8 mouse cellular contexts compared by ENCODE assay signal in the genomic region with DNA sequence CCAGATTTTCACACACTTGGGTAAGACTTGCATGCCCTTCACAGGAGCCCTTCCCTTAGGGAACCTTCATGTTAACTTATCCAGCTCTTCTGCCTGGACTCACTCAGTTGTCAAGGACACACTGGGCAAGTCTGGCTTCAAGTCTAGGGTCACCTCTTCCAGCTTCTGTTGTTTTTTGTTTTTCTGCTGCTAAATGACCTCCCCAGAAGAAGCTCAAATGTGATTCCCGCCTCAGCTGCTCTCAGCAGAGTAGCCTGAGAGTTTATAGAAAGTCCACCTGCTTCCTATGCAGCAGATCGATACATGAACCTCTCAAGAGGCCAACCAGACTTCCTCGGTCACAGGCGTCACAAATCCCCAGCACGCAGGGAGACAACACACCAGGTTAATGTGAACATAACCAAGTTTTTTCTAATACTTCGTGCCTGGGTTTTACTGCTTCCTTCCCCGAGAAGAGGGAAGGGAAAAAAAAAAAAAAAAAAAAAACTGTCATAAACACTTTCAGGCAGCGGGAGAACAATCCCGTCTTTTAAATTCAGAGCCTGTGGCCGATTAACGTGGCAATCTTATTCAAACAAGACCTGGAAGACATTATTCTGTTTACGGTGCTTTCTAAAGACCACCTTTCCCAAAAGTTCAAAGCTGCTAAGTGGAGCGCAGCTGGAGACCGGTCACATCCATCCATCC. TPM values are rescaled to one million over a fixed set of nuclear protein-coding genes. Genes with fewer than 3 reads are reported as not detected.
DNase-seq lines count a peak whose midpoint lies in the region; ATAC-seq and TF ChIP-seq lines count a peak whose summit lies in the region.

No protein-coding gene starts in this region.

- peaks cover 13% of the 10 kb centered on the region for H3K36me3 ChIP-seq in heart, embryonic 12.5 days
- no peaks in the 10 kb centered on the region for H3K36me3 ChIP-seq in liver, embryonic 14.5 days (replicated peaks; ENCODE audit: control insufficient read depth, insufficient read depth, low read depth)

- H3K9me3 ChIP-seq in heart, embryonic 12.5 days (replicated peaks): no peaks in the 10 kb centered on the region
- no peaks in the 10 kb centered on the region for H3K9me3 ChIP-seq in liver, embryonic 14.5 days (ENCODE audit: control insufficient read depth, low read length)

- H3K9ac ChIP-seq in heart, embryonic 12.5 days: peak overlapping the region; percentile 74
- H3K9ac ChIP-seq in liver, embryonic 14.5 days (replicated peaks): peak overlapping the region; percentile 84

- H3K4me1 ChIP-seq in heart, embryonic 12.5 days (replicated peaks): peaks cover 7% of the 10 kb centered on the region
- peaks cover 11 to 26% of the 10 kb centered on the region in 2 experiments for H3K4me1 ChIP-seq in liver, embryonic 14.5 days (replicated peaks; ENCODE audit: control insufficient read depth in 2 of 2, insufficient read depth in 2 of 2, low read length in 1 of 2)

- H3K27ac ChIP-seq in heart, embryonic 12.5 days (ENCODE audit: poor library complexity, severe bottlenecking): peak overlapping the region; percentile 92
- peak overlapping the region; percentile 6 for H3K27ac ChIP-seq in liver, embryonic 14.5 days

- ATAC-seq in heart, embryonic 12.5 days (ENCODE audit: insufficient number of reproducible peaks, low FRiP score): no peak
- no peak for ATAC-seq in liver, embryonic 14.5 days (ENCODE audit: insufficient read depth)

- peak; percentile 21 for DNase-seq in layer of hippocampus, adult 9-10 months (ENCODE audit: low spot score)
- DNase-seq in layer of hippocampus, adult 9-11 months: no peak
- DNase-seq in c-Kit-positive CD71-positive TER-119-positive erythroid progenitor cells, embryonic 14.5 days (ENCODE audit: low spot score): peak; percentile 52
- DNase-seq in liver, embryonic 14.5 days (ENCODE audit: low read depth in 3 of 3, low spot score in 3 of 3): no peak
- DNase-seq in left cerebral cortex, adult 8-10 months (ENCODE audit: low spot score in 2 of 2): no peak
- no peak for DNase-seq in urinary bladder, postnatal 25 days (ENCODE audit: low spot score)
- no peak for DNase-seq in spleen, adult 12 weeks (ENCODE audit: low spot score)

- H3K27me3 ChIP-seq in heart, embryonic 12.5 days (replicated peaks): no peaks in the 10 kb centered on the region
- H3K27me3 ChIP-seq in liver, embryonic 14.5 days (ENCODE audit: control insufficient read depth, insufficient read depth, low read length): no peaks in the 10 kb centered on the region

- no peak for TF ChIP-seq EP300 in liver, embryonic 14.5 days (IDR thresholded peaks at IDR 0.05; ENCODE audit: low read depth)

- H3K4me3 ChIP-seq in heart, embryonic 12.5 days: peak overlapping the region; percentile 63
- H3K4me3 ChIP-seq in liver, embryonic 14.5 days (ENCODE audit: insufficient read depth in 1 of 2, low read depth in 2 of 2, low read length in 2 of 2): peak overlapping the region; percentile 79 to 83

- 7% methylated on average over 14 of the region's 14 CpGs for WGBS in heart, embryonic 12.5 days
- WGBS in liver, embryonic 14.5 days (ENCODE audit: insufficient replicate concordance): 3% methylated on average over 14 of the region's 14 CpGs

- TF ChIP-seq CTCF in liver, embryonic 14.5 days (IDR thresholded peaks at IDR 0.05; ENCODE audit: low read depth): no peak

- H3K4me2 ChIP-seq in heart, embryonic 12.5 days: peak overlapping the region; percentile 70
- peak overlapping the region; percentile 90 for H3K4me2 ChIP-seq in liver, embryonic 14.5 days (ENCODE audit: low read depth)

RNA-seq across cellular contexts. Expression of a gene that starts 0.8 kb away (rescaled TPM):
- polyA plus RNA-seq in heart, embryonic 12.5 days (2016; fragmentation: Nextera tagmentation; extraction: Ambion mirVana): 21.6 TPM in 2 replicates
- 12.8 and 15.7 TPM in 2 replicates for polyA plus RNA-seq in liver, embryonic 14.5 days (2012; rRNA removed)
- polyA plus RNA-seq in liver, embryonic 14.5 days (2014; fragmentation: Nextera tagmentation; extraction: Ambion mirVana): 6.4 and 7.8 TPM in 2 replicates
- total RNA-seq in left cerebral cortex, adult 8-10 months (2022): 10 to 100 TPM; 42.0 to 51.2 (median 46.6) TPM

RNA-seq across cellular contexts. Expression of a gene that starts 40.0 kb away (rescaled TPM):
- polyA plus RNA-seq in heart, embryonic 12.5 days (2016; fragmentation: Nextera tagmentation; extraction: Ambion mirVana): 5.3 and 6.0 TPM in 2 replicates
- 8.2 and 9.4 TPM in 2 replicates for polyA plus RNA-seq in liver, embryonic 14.5 days (2012; rRNA removed)
- 2.3 and 2.5 TPM in 2 replicates for polyA plus RNA-seq in liver, embryonic 14.5 days (2014; fragmentation: Nextera tagmentation; extraction: Ambion mirVana)
- 10 to 100 TPM; 61.4 to 70.4 (median 65.8) TPM for total RNA-seq in left cerebral cortex, adult 8-10 months (2022)

Comparison
In these comparisons a context has a peak if more than half of its experiments do, and no peak if none do; other contexts are left out.
1. DNase-seq: peak in layer of hippocampus, adult 9-10 months (single experiment) and c-Kit-positive CD71-positive TER-119-positive erythroid progenitor cells, embryonic 14.5 days (single experiment); none in layer of hippocampus, adult 9-11 months (single experiment), liver, embryonic 14.5 days (0 of 3), left cerebral cortex, adult 8-10 months (0 of 2), urinary bladder, postnatal 25 days (single experiment) and spleen, adult 12 weeks (single experiment).